Mouse (Mus musculus): Measurements from ENCODE around the gene Sfxn2. TPM values are rescaled to one million over a fixed set of nuclear protein-coding genes. Genes with fewer than 3 reads are reported as not detected.

The Sfxn2 gene
- polyA plus RNA-seq, 1 experiment from 2014 or later, result 15.6 TPM

DNA sequence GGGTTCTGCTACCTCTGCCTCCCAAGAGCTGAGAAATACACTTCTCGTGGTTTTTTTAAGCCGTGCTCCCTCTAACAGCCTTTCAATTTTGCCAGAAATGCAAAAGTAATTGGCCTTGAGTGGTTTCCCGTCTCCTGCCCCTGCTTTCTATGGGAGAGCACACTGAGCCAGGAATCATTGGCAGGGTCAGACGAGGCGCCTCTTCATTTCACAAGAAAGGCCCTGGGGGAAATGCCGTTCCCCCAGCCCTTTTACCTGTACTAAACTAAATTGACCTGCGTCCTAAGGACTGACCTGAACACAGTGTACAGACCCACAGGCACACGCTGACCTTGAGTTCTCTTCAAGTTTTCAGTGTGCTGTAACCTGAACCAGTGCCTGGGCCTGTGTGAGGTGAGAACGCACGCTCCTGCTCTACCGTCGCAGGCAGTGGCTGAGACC lies 72.9 kb downstream of the Sfxn2 start:
- Histone ChIP-seq H3K36me3 (ENCODE audit: control insufficient read depth, insufficient read depth, low read length) (peaks cover 6% of the 10 kb centered on the region; the same call in 1 of the 2 replicates), H3K27ac (replicated peaks; ENCODE audit: low read depth, low read length) (no peak overlapping the region), H3K27me3 (ENCODE audit: control insufficient read depth, insufficient read depth, low read length) (no peaks in the 10 kb centered on the region), H3K9ac (ENCODE audit: low read length) (no peak overlapping the region), H3K9me3 (ENCODE audit: control insufficient read depth, low read length) (no peaks in the 10 kb centered on the region), H3K4me3 (ENCODE audit: low read depth, low read length) (no peak overlapping the region), H3K4me1 (ENCODE audit: control insufficient read depth, insufficient read depth, low read length) (peaks cover 27% of the 10 kb centered on the region), H3K4me2 (ENCODE audit: low read depth, severe bottlenecking) (no peak overlapping the region)
- WGBS, result 79% methylated on average over 12 of the region's 12 CpGs
- no peak for DNase-seq (ENCODE audit: low spot score)
- ATAC-seq (ENCODE audit: insufficient number of reproducible peaks, low FRiP score, low TSS enrichment, low read depth), result no peak

DNA sequence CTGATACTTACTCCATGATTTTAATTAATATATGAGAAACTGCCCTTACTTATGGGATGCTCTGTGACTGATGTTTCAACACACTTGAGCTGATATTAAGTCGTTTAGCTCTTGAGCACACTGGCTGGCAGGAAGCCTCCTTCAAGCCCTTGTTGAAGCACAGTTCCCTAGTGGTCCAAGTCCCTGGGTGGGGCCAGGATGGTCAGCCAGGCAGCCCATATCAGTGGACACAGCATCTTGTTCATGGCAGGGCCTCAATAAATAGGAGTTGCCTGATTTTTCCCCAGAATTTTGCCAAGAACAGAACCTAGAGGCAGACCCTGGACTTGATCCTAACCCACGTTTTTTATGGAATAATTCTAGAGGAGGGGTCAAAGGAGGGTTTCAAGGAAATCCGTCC lies 74.1 kb downstream of the Sfxn2 start:
- WGBS, result 80% methylated on average over 3 of the region's 3 CpGs
- ATAC-seq (ENCODE audit: insufficient number of reproducible peaks, low FRiP score, low TSS enrichment, low read depth), result no peak
- Histone ChIP-seq H3K4me1 (ENCODE audit: control insufficient read depth, insufficient read depth, low read length) (peaks cover 15% of the 10 kb centered on the region), H3K27me3 (ENCODE audit: control insufficient read depth, insufficient read depth, low read length) (no peaks in the 10 kb centered on the region), H3K36me3 (ENCODE audit: control insufficient read depth, insufficient read depth, low read length) (peaks cover 6% of the 10 kb centered on the region; the same call in 1 of the 2 replicates), H3K4me3 (ENCODE audit: low read depth, low read length) (no peak overlapping the region), H3K4me2 (ENCODE audit: low read depth, severe bottlenecking) (no peak overlapping the region), H3K9ac (ENCODE audit: low read length) (no peak overlapping the region), H3K27ac (replicated peaks; ENCODE audit: low read depth, low read length) (no peak overlapping the region), H3K9me3 (ENCODE audit: control insufficient read depth, low read length) (no peaks in the 10 kb centered on the region)
- no peak for DNase-seq (ENCODE audit: low spot score)

Other genes starting within 250 kb of the Sfxn2 start
- 1.3 and 1.7 TPM in 2 replicates for gene Psd, start 246.2 kb upstream of the Sfxn2 start, polyA plus RNA-seq (2014; fragmentation: Nextera tagmentation; extraction: Ambion mirVana)
- 10.9 and 15.1 TPM in 2 replicates for gene Fbxl15, start 245.2 kb upstream of the Sfxn2 start, polyA plus RNA-seq (2014; fragmentation: Nextera tagmentation; extraction: Ambion mirVana)
- 163 and 179 TPM in 2 replicates for gene Cuedc2, start 234.7 kb upstream of the Sfxn2 start, polyA plus RNA-seq (2014; fragmentation: Nextera tagmentation; extraction: Ambion mirVana)
- gene Mfsd13a, start 232.2 kb upstream of the Sfxn2 start, polyA plus RNA-seq (2014; fragmentation: Nextera tagmentation; extraction: Ambion mirVana), result 5.3 and 5.7 TPM in 2 replicates
- 1.2 and 1.8 TPM in 2 replicates for gene 2310034G01Rik, start 223.1 kb upstream of the Sfxn2 start, polyA plus RNA-seq (2014; fragmentation: Nextera tagmentation; extraction: Ambion mirVana)
- 147 and 158 TPM in 2 replicates for gene Actr1a, start 177.6 kb upstream of the Sfxn2 start, polyA plus RNA-seq (2014; fragmentation: Nextera tagmentation; extraction: Ambion mirVana)
- 45.3 and 46.8 TPM in 2 replicates for gene Sufu, start 176.5 kb upstream of the Sfxn2 start, polyA plus RNA-seq (2014; fragmentation: Nextera tagmentation; extraction: Ambion mirVana)
- 16.7 and 18.0 TPM in 2 replicates for gene Trim8, start 71.7 kb upstream of the Sfxn2 start, polyA plus RNA-seq (2014; fragmentation: Nextera tagmentation; extraction: Ambion mirVana)
- 128 and 133 TPM in 2 replicates for gene Arl3, start 167 bp upstream of the Sfxn2 start, polyA plus RNA-seq (2014; fragmentation: Nextera tagmentation; extraction: Ambion mirVana)
- gene Wbp1l, start 25.7 kb downstream of the Sfxn2 start, polyA plus RNA-seq (2014; fragmentation: Nextera tagmentation; extraction: Ambion mirVana), result 40.4 and 40.8 TPM in 2 replicates
- gene Cyp17a1, start 99.8 kb downstream of the Sfxn2 start, polyA plus RNA-seq (2014; fragmentation: Nextera tagmentation; extraction: Ambion mirVana), result not detected in 2 replicates
- 11.8 and 14.6 TPM in 2 replicates for gene Borcs7, start 116.5 kb downstream of the Sfxn2 start, polyA plus RNA-seq (2014; fragmentation: Nextera tagmentation; extraction: Ambion mirVana)
- 34.2 and 37.3 TPM in 2 replicates for gene As3mt, start 134.1 kb downstream of the Sfxn2 start, polyA plus RNA-seq (2014; fragmentation: Nextera tagmentation; extraction: Ambion mirVana)
- 2.4 and 2.5 TPM in 2 replicates for gene Cnnm2, start 188.2 kb downstream of the Sfxn2 start, polyA plus RNA-seq (2014; fragmentation: Nextera tagmentation; extraction: Ambion mirVana)

Data from limb, embryonic 11.5 days (tissue).